Mouse (Mus musculus) midbrain, embryonic 14.5 days (tissue): ENCODE measurements around the gene Spdye4a. TPM values are rescaled to one million over a fixed set of nuclear protein-coding genes. Genes with fewer than 3 reads are reported as not detected.

ENCODE experiments used
- ATAC-seq: fragments of 200-750 bp; cut with Nextera tagmentation; 2 replicates; pipeline ENCODE4 v1.8.0; 2017; ENCODE audit warnings: moderate number of reproducible peaks, moderate library complexity; ENCODE audit not compliant: low FRiP score, low TSS enrichment
- DNase-seq: peaks from one replicate; pipeline ENCODE4 v3.0.0-alpha.2; 2015
- H3K27ac ChIP-seq: fragments of 300-500 bp; sonication (generic); replicated peaks from 2 replicates; pipeline ENCODE4 v1.5.1; 2014; ENCODE audit warnings: mild to moderate bottlenecking, low read depth, low read length, moderate library complexity
- H3K27me3 ChIP-seq: fragments of 300-500 bp; sonication (generic); 2 replicates; pipeline ENCODE4 v1.6.1; 2014; ENCODE audit warnings: low read length, control low read depth, mixed read lengths; ENCODE audit not compliant: control insufficient read depth, insufficient read depth
- H3K36me3 ChIP-seq: fragments of 300-500 bp; sonication (generic); 2 replicates; pipeline ENCODE4 v1.6.1; 2014; ENCODE audit warnings: low read length, control low read depth; ENCODE audit not compliant: control insufficient read depth, insufficient read depth
- H3K4me1 ChIP-seq: fragments of 300-500 bp; sonication (generic); 2 replicates; pipeline ENCODE4 v1.6.1; 2014; ENCODE audit warnings: mild to moderate bottlenecking, antibody characterized with exemption, low read length, control low read depth; ENCODE audit not compliant: control insufficient read depth, insufficient read depth
- H3K4me2 ChIP-seq: fragments of 300-500 bp; sonication (generic); 2 replicates; pipeline ENCODE4 v1.6.1; 2014; ENCODE audit warnings: mild to moderate bottlenecking, low read length, moderate library complexity
- H3K4me3 ChIP-seq: fragments of 300-500 bp; sonication (generic); replicated peaks from 2 replicates; pipeline ENCODE4 v1.5.1; 2014; ENCODE audit warnings: low read depth, low read length
- H3K9ac ChIP-seq: fragments of 300-500 bp; sonication (generic); replicated peaks from 2 replicates; pipeline ENCODE4 v1.6.1; 2014; ENCODE audit warnings: mild to moderate bottlenecking, low read length, moderate library complexity
- H3K9me3 ChIP-seq: fragments of 300-500 bp; sonication (generic); 2 replicates; pipeline ENCODE4 v1.6.1; 2016; ENCODE audit warnings: low read length, control low read depth, mixed read lengths; ENCODE audit not compliant: control insufficient read depth
- WGBS: fragments of 180-500 bp; shearing (Covaris S2); extraction: QIAGEN DNeasy Blood & Tissue Kit; methylation state at CpG from one replicate; pipeline ENCODE4 v1.1.7; 2014; 5-methylcytosine and 5-hydroxymethylcytosine counted together
- polyA plus RNA-seq: library from polyadenylated mRNA; unstranded; fragments of >200 nt; fragmentation: Nextera tagmentation; extraction: Ambion mirVana; gene quantifications from 2 replicates; pipeline ENCODE4 v1.2.1, GENCODE M21; 2014

Gene Spdye4a
- polyA plus RNA-seq, 1 experiment from 2014 or later: not detected

- Histone ChIP-seq H3K27ac (no peak overlapping the region), H3K9ac (no peak overlapping the region), H3K4me2 (no peak overlapping the region), H3K4me1 (peaks cover 16% of the 10 kb centered on the region), H3K36me3 (peaks cover 30% of the 10 kb centered on the region), H3K27me3 (no peaks in the 10 kb centered on the region), H3K9me3 (no peaks in the 10 kb centered on the region), H3K4me3 (no peak overlapping the region)
- ATAC-seq: no peak
- no peak for DNase-seq
- WGBS: 88% methylated on average over 6 of the region's 6 CpGs
These were observed 40.1 kb upstream of the Spdye4a start for GRCm38 (mm10) chr5:143266794-143267193.

GRCm38 (mm10) chr5:143265409-143265808 is 38.7 kb upstream of the Spdye4a start:
- Histone ChIP-seq H3K27ac (no peak overlapping the region), H3K9me3 (no peaks in the 10 kb centered on the region), H3K36me3 (peaks cover 44% of the 10 kb centered on the region), H3K9ac (no peak overlapping the region), H3K4me3 (no peak overlapping the region), H3K4me1 (peaks cover 10% of the 10 kb centered on the region), H3K27me3 (no peaks in the 10 kb centered on the region), H3K4me2 (no peak overlapping the region)
- no peak for DNase-seq
- 42% methylated on average over 1 of the region's 1 CpGs for WGBS
- no peak for ATAC-seq

GRCm38 (mm10) chr5:143264689-143265088 is 38.0 kb upstream of the Spdye4a start:
- ATAC-seq: no peak
- H3K36me3 ChIP-seq: peaks cover 51% of the 10 kb centered on the region
- H3K4me2 ChIP-seq: no peak overlapping the region
- WGBS: 93% methylated on average over 10 of the region's 10 CpGs
- no peak for DNase-seq
- H3K27me3 ChIP-seq: no peaks in the 10 kb centered on the region
- H3K9ac ChIP-seq: no peak overlapping the region
- H3K27ac ChIP-seq: no peak overlapping the region
- H3K4me3 ChIP-seq: no peak overlapping the region
- peaks cover 9% of the 10 kb centered on the region for H3K4me1 ChIP-seq
- no peaks in the 10 kb centered on the region for H3K9me3 ChIP-seq

GRCm38 (mm10) chr5:143261636-143262035 is 34.9 kb upstream of the Spdye4a start:
- H3K36me3 ChIP-seq: peaks cover 74% of the 10 kb centered on the region
- H3K27ac ChIP-seq: no peak overlapping the region
- ATAC-seq (no peak), DNase-seq (no peak)
- H3K9ac ChIP-seq: no peak overlapping the region
- peaks cover 17% of the 10 kb centered on the region for H3K27me3 ChIP-seq
- H3K4me3 ChIP-seq: no peak overlapping the region
- WGBS: 95% methylated on average over 8 of the region's 8 CpGs
- H3K9me3 ChIP-seq: no peaks in the 10 kb centered on the region
- no peak overlapping the region for H3K4me2 ChIP-seq
- H3K4me1 ChIP-seq: no peaks in the 10 kb centered on the region

- no peak overlapping the region for H3K4me2 ChIP-seq
- peaks cover 12% of the 10 kb centered on the region; the same call in 1 of the 2 replicates for H3K4me1 ChIP-seq
- ATAC-seq: no peak
- 85% methylated on average over 5 of the region's 5 CpGs for WGBS
- no peak overlapping the region for H3K9ac ChIP-seq
- no peak overlapping the region for H3K27ac ChIP-seq
- peaks cover 92% of the 10 kb centered on the region for H3K36me3 ChIP-seq
- no peak for DNase-seq
- no peak overlapping the region for H3K4me3 ChIP-seq
- peaks cover 60% of the 10 kb centered on the region for H3K27me3 ChIP-seq
- H3K9me3 ChIP-seq: no peaks in the 10 kb centered on the region
These were observed 29.1 kb upstream of the Spdye4a start for GRCm38 (mm10) chr5:143255802-143256201.

GRCm38 (mm10) chr5:143255131-143255519 is 28.4 kb upstream of the Spdye4a start:
- H3K4me2 ChIP-seq: no peak overlapping the region
- peaks cover 85% of the 10 kb centered on the region for H3K36me3 ChIP-seq
- DNase-seq (no peak), ATAC-seq (no peak)
- no peak overlapping the region for H3K27ac ChIP-seq
- WGBS: 28% methylated on average over 24 of the region's 24 CpGs
- peaks cover 60% of the 10 kb centered on the region for H3K27me3 ChIP-seq
- no peaks in the 10 kb centered on the region for H3K9me3 ChIP-seq
- H3K4me1 ChIP-seq: peaks cover 12% of the 10 kb centered on the region; the same call in 1 of the 2 replicates
- H3K9ac ChIP-seq: 0 out of 2 replicates have a peak overlapping the region, but pooled peaks have one; percentile 12
- no peak overlapping the region for H3K4me3 ChIP-seq

- Histone ChIP-seq H3K4me1 (peaks cover 12% of the 10 kb centered on the region; the same call in 1 of the 2 replicates), H3K4me3 (no peak overlapping the region), H3K4me2 (peak overlapping the region; percentile 52), H3K36me3 (peaks cover 80% of the 10 kb centered on the region), H3K9me3 (no peaks in the 10 kb centered on the region), H3K9ac (0 out of 2 replicates have a peak overlapping the region, but pooled peaks have one; percentile 16), H3K27me3 (peaks cover 60% of the 10 kb centered on the region), H3K27ac (no peak overlapping the region)
- DNase-seq (peak; percentile 56), ATAC-seq (no peak)
- WGBS: 15% methylated on average over 66 of the region's 66 CpGs
These were observed 27.9 kb upstream of the Spdye4a start for GRCm38 (mm10) chr5:143254487-143255130.

- peak; percentile 33 for ATAC-seq
- H3K9ac ChIP-seq: peak overlapping the region; percentile 16; the same call in 1 of the 2 replicates
These were observed 27.3 kb upstream of the Spdye4a start for GRCm38 (mm10) chr5:143253881-143254486.

More at GRCm38 (mm10) chr5:143253881-143254486, 27.3 kb upstream of the Spdye4a start:
- Histone ChIP-seq H3K36me3 (peaks cover 76% of the 10 kb centered on the region), H3K4me3 (peak overlapping the region; percentile 25), H3K9me3 (no peaks in the 10 kb centered on the region), H3K4me2 (peak overlapping the region; percentile 52), H3K27ac (no peak overlapping the region), H3K4me1 (peaks cover 12% of the 10 kb centered on the region; the same call in 1 of the 2 replicates), H3K27me3 (peaks cover 60% of the 10 kb centered on the region)
- DNase-seq: peak; percentile 76
- WGBS: 9% methylated on average over 81 of the region's 81 CpGs
